Mouse (Mus musculus): ENCODE data around the gene Lrch1. TPM values are rescaled to one million over a fixed set of nuclear protein-coding genes. Genes with fewer than 3 reads are reported as not detected.

Gene Lrch1
- polyA plus RNA-seq, 3 experiments from 2014 or later: 26.2 to 28.4 (median 27.1) TPM

GRCm38 (mm10) chr14:74797386-74798062 lies 150.2 kb downstream of the Lrch1 start:
- no peak for ATAC-seq

DNA sequence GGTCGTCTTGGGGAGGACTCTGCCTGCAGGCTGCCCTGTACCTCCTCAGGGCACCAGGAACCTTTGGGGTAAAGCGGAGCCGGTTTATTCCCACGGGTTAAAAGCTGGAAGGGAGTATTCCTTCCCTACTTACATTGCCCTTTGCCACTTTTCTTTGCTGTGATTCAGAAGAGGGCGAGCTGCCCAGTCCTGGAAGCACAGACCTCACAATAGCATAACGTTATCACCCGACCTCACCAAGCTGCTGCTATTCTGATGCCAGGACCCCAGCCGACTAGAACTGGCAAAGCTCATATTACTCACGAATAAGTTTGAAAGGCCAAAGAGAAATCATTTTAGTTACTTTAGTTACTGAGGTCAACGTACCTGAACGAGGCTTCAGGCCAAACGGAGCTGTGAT lies 152.7 kb downstream of the Lrch1 start:
- no peak for ATAC-seq

GRCm38 (mm10) chr14:74792793-74793192 lies 154.9 kb downstream of the Lrch1 start:
- no peak for ATAC-seq

DNA sequence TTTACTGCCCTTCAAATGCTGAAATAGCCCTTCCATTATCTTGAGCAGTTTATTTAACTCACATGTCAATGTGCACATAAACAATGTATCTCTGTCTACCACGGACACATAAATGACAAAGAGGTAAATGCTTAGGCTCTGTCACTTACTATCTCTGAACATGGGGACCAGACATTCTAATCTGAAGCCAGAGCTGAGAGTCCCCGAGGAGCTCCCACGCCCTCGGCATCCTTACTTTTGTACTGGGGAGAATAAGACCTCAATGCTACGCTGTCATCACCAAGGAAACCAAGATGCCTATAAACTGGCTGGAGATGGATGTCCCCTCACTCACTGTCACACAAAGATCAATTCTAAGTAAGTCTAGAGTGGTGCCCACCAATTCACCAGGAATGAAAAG lies 157.1 kb downstream of the Lrch1 start:
- no peak for ATAC-seq

- ATAC-seq: no peak
These were observed 158.9 kb downstream of the Lrch1 start for GRCm38 (mm10) chr14:74788766-74789165.

DNA sequence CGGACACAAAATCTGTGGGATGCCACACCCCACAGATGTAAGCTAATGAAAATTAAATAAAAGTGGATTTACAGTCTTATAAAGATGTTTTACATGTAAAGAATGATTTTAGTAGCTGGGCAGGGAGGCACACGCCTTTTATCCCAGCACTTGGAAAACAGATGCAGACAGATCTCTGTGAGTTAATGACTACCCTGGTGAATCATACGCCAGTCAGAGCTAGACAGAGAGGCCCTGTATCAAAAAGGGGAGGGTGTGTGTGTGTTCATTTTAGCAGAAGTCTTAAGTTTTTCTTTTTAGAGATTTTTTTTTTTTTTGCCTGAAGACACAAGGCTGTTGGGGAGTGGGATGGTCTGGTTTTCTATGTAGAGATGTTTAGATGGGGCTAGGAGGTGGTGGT lies 160.0 kb downstream of the Lrch1 start:
- ATAC-seq: no peak

DNA sequence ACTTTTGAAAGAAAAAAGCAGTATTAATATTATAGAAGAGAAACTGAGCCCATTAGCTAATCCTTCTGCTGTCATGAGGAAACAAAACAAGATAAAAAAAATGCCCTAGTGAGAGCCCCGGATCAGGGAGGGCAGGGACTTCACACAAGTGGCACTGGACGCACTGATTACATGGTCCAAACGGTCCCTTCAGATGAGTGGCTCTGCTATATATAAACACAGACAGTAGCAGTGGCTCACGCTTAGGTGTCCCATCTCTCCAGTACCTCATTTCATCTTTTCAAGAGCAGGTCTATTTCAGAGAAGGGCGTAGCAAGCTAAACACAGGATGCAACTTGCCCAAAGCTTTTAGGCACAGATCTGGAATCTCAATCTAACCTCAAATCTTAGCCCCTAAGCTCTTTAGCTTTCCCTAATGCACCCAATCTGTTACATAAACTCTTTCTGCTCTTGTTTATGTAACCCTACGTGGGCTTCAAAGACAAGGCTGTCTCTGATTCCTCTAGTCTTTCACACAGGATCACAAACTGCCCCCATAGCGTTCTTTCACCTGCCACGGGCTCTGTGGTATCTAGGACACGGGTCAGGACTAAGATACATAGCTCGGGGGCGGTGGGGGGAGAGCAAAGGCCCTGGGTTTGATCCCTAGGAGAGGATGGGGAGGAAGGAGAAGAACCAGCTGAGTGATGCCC lies 163.3 kb downstream of the Lrch1 start:
- no peak for ATAC-seq

DNA sequence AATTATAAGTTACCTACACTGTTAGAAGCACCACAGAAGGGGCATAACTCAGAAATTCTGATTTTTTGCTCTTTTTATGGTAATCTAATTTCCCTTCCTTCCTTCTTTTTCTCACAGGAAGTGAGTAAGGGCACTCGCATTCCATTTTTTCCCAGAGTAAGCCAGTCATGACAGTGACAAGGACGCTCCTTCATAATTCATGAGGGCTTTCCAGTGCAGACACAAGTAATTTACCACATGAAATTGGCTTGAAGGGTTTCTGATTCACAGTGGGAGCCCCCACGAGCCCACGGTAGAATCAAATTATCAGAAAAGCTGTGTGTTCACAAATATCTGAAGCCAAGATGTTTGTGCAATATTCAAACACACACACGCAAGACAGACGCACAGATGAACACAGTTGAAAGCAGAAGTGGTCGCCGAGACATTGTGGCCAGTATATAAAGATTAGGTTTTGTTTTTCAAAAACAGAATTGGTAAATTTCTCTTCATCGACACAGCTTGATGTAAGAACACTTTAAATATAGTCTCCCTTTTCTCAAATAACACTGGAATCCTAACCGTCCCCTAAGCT lies 173.5 kb downstream of the Lrch1 start:
- ATAC-seq: no peak

DNA sequence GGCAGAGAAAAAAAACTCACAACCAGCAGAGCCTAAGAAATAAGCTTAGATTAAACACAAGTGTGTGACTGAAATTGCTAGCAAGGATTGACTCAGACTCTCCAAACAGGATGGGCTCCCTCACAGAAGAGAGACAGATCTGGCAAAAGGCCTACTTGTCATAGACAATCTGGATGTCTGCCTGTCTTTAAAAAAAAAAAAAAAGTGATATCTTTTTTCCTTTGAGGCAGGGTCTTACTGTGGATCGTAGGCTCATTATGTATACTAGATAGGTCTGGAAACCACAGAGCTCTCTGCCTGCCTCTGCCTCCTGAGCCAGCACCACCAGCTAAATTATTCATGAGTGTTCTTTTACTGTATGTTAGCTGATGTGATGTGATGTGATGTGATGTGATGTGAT lies 179.8 kb downstream of the Lrch1 start:
- ATAC-seq: no peak

DNA sequence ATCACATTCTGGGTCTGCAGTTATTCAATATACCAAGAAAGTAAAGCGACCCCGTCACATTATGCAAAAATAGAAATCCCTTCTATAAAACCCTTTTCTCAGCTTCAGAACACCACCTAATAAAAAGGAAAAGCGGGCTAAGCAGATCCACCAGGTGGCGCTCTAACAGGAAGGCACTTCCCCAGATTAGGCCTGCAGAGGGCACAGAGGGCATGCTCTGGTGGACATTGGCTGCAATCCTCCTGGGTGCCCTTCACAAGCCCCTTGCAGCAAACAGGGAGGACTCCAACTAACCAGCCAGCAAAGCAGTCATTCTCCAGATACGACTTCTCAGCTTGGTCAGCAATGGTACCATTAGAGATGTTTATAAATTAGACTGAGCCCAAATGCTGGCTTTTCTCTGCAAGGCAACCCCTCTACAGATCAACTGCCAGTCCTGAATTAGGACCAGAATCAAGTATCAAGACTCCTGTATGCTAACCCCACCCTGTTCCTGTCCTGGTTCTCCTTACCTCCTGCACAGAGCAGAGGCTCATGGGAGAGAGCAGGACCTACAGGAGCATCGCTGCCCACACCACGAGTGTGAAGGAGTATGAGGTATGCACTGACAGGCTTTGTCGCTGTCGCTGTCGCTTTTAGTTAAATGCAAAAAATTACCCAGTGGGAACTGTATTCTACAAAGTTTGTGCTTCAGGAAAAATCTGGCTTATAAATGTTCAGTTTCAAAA lies 183.3 kb downstream of the Lrch1 start:
- ATAC-seq: peak; percentile 46

- no peak for ATAC-seq
These were observed 210.8 kb downstream of the Lrch1 start for GRCm38 (mm10) chr14:74736850-74737249.

- ATAC-seq: no peak
These were observed 212.2 kb downstream of the Lrch1 start for GRCm38 (mm10) chr14:74735471-74735870.

- no peak for ATAC-seq
These were observed 214.3 kb downstream of the Lrch1 start for GRCm38 (mm10) chr14:74733397-74733796.

DNA sequence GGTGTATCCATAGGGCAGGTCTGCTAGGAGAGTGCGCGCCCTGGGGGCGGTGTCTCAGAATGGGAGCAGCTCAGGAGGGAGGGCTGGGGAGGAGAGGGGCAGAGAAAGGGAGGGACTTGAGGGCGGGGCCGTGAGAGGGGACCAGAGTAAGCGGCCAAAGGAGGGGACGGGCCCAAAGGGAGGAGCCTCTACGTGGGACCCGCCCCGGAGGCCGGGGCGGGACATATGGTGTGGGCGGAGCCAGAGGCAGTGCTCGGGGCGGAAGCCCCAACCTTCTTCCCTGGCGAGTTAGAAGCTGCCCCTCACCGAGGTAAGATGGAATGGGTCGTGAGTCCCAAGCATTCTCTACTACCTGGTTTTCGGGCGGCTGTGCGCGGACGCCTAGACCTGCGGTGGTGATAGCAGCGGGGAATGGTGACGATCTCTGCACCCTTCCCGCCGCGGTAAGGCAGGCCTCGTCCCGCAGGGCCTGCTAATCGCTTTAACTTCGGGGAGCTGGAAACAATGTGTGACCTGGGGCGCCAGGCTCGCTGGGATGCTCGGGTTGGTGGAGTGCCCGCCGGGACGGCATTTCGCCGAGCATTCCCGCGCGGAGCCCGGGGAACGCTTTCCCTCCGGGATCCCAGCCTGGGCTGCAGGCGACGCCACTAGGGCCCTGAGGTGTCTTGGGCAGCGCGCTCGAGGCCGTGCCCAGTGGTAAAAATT lies 215.4 kb downstream of the Lrch1 start, which contains the start of gene Esd:
Esd (plus strand) TSS at position 219 of the 705 bp plus-strand sequence.
- ATAC-seq: peak; percentile 98

DNA sequence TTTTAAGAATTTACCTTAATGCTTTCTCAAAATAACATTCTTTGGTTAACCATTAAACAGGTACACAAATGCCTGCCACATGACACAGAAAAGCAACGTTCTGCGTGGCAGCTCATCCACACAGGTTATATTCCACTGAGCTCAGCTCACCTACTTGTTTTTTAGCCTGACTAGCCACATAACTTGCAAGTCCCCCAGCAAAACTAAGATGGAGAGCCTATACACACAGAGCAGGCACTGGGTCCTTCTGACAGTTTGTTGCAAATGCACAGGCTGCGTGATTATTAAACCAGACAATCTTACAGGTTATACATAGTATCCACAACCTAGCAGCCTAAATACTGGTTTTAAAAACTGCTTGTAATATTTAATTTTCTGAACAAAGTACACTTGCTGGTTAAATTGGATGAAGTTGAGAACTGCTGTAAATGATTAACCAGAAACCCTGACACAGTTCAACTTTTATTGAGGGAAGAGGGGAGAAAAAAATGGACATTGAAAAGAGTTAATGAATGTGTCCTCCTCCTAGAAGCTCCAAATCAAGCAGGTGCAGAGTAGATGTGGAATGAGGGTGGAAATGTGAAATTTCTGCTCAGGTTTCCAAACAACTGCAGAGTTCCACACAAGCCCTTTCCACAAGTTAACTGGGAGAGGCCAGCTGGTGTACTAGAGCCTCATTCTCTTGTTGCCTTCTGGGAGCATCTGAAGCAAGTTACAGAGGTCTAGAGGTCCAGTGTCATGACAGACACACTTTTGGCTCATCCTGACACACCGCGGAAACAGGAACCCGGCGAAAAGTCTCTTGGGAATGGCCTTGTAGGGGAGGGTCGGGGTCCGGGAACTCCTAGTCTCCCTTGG lies 216.2 kb downstream of the Lrch1 start:
- ATAC-seq: no peak

DNA sequence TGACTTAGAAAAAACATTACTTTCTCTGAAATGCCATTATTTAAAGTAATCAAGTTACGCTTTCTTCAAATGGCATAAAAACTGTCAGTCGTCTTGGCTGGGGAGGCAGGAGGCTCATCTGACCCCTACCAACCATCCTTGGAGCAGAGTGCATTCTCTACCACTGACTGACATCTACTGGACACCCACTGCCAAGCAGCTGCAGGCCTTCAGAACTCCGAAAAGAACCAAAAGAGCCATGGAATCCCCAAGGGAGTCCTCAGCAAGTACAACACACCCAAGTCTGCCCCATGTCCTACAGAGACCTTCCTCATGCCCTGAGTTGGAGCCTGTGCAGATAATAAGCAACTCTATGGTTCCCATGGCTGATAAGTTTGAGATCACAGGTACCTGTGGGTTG lies 224.1 kb downstream of the Lrch1 start:
- ATAC-seq: no peak

GRCm38 (mm10) chr14:74709054-74709453 lies 238.6 kb downstream of the Lrch1 start:
- ATAC-seq: no peak
